Mouse (Mus musculus) midbrain, postnatal 0 days (tissue): ENCODE results near the gene Timm13. TPM values are rescaled to one million over a fixed set of nuclear protein-coding genes. Genes with fewer than 3 reads are reported as not detected.
A peak's percentile ranks its signal among the peaks of the same experiment; 100 is the strongest.

Experiments
- ATAC-seq: fragments of 200-750 bp; cut with Nextera tagmentation; 2 replicates; pipeline ENCODE4 v1.8.0; 2017; ENCODE audit warnings: moderate number of reproducible peaks, mild to moderate bottlenecking, moderate TSS enrichment, moderate library complexity; ENCODE audit not compliant: low FRiP score
- DNase-seq: peaks from one replicate; pipeline ENCODE4 v3.0.0-alpha.2; 2015; ENCODE audit warnings: low spot score
- H3K27ac ChIP-seq: fragments of 300-500 bp; sonication (generic); 2 replicates; pipeline ENCODE4 v1.5.1; 2014; ENCODE audit warnings: low read depth, mild to moderate bottlenecking, low read length, mixed read lengths
- H3K27me3 ChIP-seq: fragments of 300-500 bp; sonication (generic); 2 replicates; pipeline ENCODE4 v1.6.1; 2014; ENCODE audit warnings: low read length, control low read depth, mixed read lengths; ENCODE audit not compliant: insufficient read depth
- H3K36me3 ChIP-seq: fragments of 300-500 bp; sonication (generic); 2 replicates; pipeline ENCODE4 v1.6.1; 2014; ENCODE audit warnings: low read length, control low read depth, mixed read lengths; ENCODE audit not compliant: insufficient read depth
- H3K4me1 ChIP-seq: fragments of 300-500 bp; sonication (generic); 2 replicates; pipeline ENCODE4 v1.6.1; 2014; ENCODE audit warnings: mild to moderate bottlenecking, control low read depth, antibody characterized with exemption, low read length, mixed read lengths; ENCODE audit not compliant: insufficient read depth
- H3K4me2 ChIP-seq: fragments of 300-500 bp; sonication (generic); 2 replicates; pipeline ENCODE4 v1.6.1; 2014; ENCODE audit warnings: low read depth, mild to moderate bottlenecking, low read length, mixed read lengths; ENCODE audit not compliant: poor library complexity, severe bottlenecking
- H3K4me3 ChIP-seq: fragments of 300-500 bp; sonication (generic); 2 replicates; pipeline ENCODE4 v1.5.1; 2014; ENCODE audit warnings: low read depth, mild to moderate bottlenecking, low read length, moderate library complexity
- H3K9ac ChIP-seq: fragments of 300-500 bp; sonication (generic); replicated peaks from 2 replicates; pipeline ENCODE4 v1.6.1; 2014; ENCODE audit warnings: mild to moderate bottlenecking, low read length, moderate library complexity, mixed read lengths; ENCODE audit not compliant: poor library complexity, severe bottlenecking
- H3K9me3 ChIP-seq: fragments of 300-500 bp; sonication (generic); 2 replicates; pipeline ENCODE4 v1.6.1; 2016; ENCODE audit warnings: low read length, control low read depth
- CTCF ChIP-seq: IDR thresholded peaks from 2 replicates; pipeline ENCODE4 v1.5.1; 2016; ENCODE audit warnings: antibody characterized with exemption, mild to moderate bottlenecking
- WGBS: fragments of 180-500 bp; shearing (Covaris S2); extraction: QIAGEN DNeasy Blood & Tissue Kit; methylation state at CpG from one replicate; pipeline ENCODE4 v1.1.7; 2014; 5-methylcytosine and 5-hydroxymethylcytosine counted together
- polyA plus RNA-seq: library from polyadenylated mRNA; unstranded; fragments of >200 nt; fragmentation: Nextera tagmentation; extraction: Ambion mirVana; gene quantifications from 2 replicates; pipeline ENCODE4 v1.2.1, GENCODE M21; 2015
- total RNA-seq: library from RNA; depleted of rRNA; stranded (reverse); fragments of >200 nt; gene quantifications from 2 replicates; pipeline ENCODE4 v1.2.3, GENCODE M21; 2014; rRNA removed

Gene Timm13
- total RNA-seq (153 and 267 TPM in 2 replicates), polyA plus RNA-seq (362 and 384 TPM in 2 replicates)

DNA sequence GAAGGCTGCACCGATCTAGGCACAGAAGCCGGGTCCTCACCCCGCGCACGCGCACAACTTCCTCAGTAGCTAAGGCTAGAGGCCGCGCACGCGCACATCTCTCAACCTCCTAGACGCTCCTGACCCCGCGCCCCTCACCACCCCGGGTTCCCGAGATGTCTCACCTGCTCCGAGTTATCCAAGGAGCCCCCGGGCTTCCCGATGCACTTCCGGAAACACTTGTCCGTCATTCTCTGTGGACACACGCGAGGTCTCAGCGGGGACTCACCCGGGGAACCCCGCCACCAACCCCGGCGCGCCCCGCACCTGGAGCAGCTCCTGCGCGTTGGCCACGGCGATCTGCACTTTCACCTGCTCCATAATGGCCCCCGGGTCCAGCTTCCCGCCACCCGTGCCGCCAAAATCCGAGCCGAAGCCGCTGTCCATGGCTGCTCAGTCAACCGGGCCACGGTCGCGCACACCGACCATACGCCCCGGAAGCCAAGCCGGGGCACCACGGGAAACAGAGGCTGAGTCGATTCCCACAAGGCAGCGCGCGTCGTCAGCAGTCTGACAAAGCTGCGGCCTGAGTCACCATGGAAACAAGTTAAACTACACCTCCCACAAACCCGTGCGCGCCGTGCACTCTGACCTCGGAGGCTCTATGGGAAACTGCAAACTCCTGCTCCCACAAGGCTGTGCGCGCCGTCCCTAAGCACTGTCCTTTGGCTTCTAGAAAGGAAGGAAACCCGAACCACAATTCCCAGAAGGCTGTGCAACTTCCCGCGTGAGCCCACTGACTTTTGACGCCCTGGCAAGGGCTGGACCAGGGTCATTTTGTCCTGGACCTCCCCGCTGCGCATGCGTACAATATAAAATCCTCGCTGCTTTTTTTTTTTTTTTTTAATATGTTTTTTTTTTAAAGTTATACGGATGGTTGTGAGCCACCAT lies at the start of gene Timm13:
Gene Timm13 (minus strand): TSS at position 652 of the 930 bp plus-strand sequence.
- under 1% methylated on average over 72 of the region's 72 CpGs for WGBS
- H3K36me3 ChIP-seq = peaks cover 42% of the 10 kb centered on the region
- ATAC-seq = peak; percentile 93

DNA sequence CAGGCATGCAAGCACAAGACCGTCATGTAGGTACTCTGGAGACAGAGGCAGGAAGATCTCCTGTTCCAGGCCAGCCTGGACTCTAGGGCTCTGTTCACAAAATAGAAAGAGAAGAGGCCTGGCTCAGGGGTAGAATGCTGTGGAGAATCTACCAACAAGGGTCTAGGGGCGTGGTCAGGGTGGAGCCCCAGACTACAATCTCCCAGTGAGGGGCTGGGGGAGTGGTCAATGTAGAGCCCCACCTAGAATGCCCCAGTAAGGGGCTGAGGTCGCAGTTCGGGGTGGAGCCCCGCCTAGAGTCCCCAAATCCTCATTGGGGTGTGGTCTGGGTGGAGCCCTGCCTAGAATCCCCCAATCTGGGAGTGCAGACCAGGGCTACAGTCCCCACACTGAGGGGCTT lies 49.5 kb upstream of the Timm13 start:
- 36% methylated on average over 5 of the region's 5 CpGs for WGBS

More for the DNA sequence above, at the start of gene Timm13:
- Histone ChIP-seq H3K27me3 (no peaks in the 10 kb centered on the region), H3K4me1 (peaks cover 4% of the 10 kb centered on the region; the same call in 1 of the 2 replicates), H3K4me3 (peak within 1 kb of the TSS; percentile 80), H3K4me2 (peak within 1 kb of the TSS; percentile 93), H3K27ac (peak within 1 kb of the TSS; percentile 93), H3K9me3 (no peaks in the 10 kb centered on the region), H3K9ac (peak within 1 kb of the TSS; percentile 81)
- peak; percentile 100 for DNase-seq
- no peak for TF ChIP-seq CTCF

DNA sequence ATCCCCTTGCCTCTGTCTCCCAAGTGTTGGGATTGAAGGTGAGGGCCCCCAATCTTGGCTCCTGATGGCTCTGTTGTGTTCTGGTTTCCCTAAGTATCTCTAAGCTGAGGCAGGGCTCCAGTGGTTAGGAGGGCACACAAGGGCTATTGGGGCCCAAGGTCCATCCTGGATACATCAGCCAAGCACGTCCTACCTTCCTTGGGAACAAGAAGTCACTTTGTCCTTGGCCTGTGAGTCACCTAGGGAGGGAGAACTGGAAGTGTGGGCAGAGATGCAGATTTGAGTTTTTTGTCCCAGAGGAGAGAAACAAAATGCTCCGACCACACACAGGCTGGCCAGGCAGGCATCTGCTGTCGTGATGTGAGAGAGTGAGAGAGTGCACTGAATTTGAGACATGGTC lies 48.3 kb upstream of the Timm13 start:
- no peak overlapping the region for H3K4me2 ChIP-seq
- no peak overlapping the region for H3K27ac ChIP-seq
- no peak for TF ChIP-seq CTCF
- H3K9ac ChIP-seq = no peak overlapping the region
- ATAC-seq (no peak), DNase-seq (no peak)
- WGBS = 81% methylated on average over 3 of the region's 3 CpGs
- H3K4me1 ChIP-seq = no peaks in the 10 kb centered on the region
- H3K36me3 ChIP-seq = no peaks in the 10 kb centered on the region
- no peaks in the 10 kb centered on the region for H3K9me3 ChIP-seq
- H3K4me3 ChIP-seq = no peak overlapping the region
- H3K27me3 ChIP-seq = no peaks in the 10 kb centered on the region

More for the DNA sequence above, 49.5 kb upstream of the Timm13 start:
- Histone ChIP-seq H3K9ac (no peak overlapping the region), H3K27ac (no peak overlapping the region), H3K9me3 (no peaks in the 10 kb centered on the region), H3K4me2 (no peak overlapping the region), H3K36me3 (no peaks in the 10 kb centered on the region), H3K4me3 (no peak overlapping the region), H3K4me1 (no peaks in the 10 kb centered on the region), H3K27me3 (no peaks in the 10 kb centered on the region)
- DNase-seq = no peak
- TF ChIP-seq CTCF = no peak
- ATAC-seq = no peak

GRCm38 (mm10) chr10:80948570-80948969 lies 47.8 kb upstream of the Timm13 start:
- no peak overlapping the region for H3K27ac ChIP-seq
- DNase-seq = no peak

GRCm38 (mm10) chr10:80947802-80948201 lies 47.0 kb upstream of the Timm13 start:
- no peaks in the 10 kb centered on the region for H3K4me1 ChIP-seq
- H3K9ac ChIP-seq = no peak overlapping the region
- no peak for ATAC-seq
- H3K4me2 ChIP-seq = no peak overlapping the region
- TF ChIP-seq CTCF = no peak
- no peaks in the 10 kb centered on the region for H3K9me3 ChIP-seq
- no peak overlapping the region for H3K27ac ChIP-seq
- H3K36me3 ChIP-seq = no peaks in the 10 kb centered on the region
- H3K4me3 ChIP-seq = no peak overlapping the region
- DNase-seq = no peak
- no peaks in the 10 kb centered on the region for H3K27me3 ChIP-seq
- 67% methylated on average over 2 of the region's 2 CpGs for WGBS

More at GRCm38 (mm10) chr10:80948570-80948969, 47.8 kb upstream of the Timm13 start:
- Histone ChIP-seq H3K27me3 (no peaks in the 10 kb centered on the region), H3K36me3 (no peaks in the 10 kb centered on the region), H3K4me1 (no peaks in the 10 kb centered on the region), H3K4me3 (no peak overlapping the region), H3K4me2 (no peak overlapping the region), H3K9ac (no peak overlapping the region), H3K9me3 (no peaks in the 10 kb centered on the region)
- ATAC-seq = no peak
- no peak for TF ChIP-seq CTCF
- WGBS = 29% methylated on average over 6 of the region's 6 CpGs
